Mouse (Mus musculus): Measurements from ENCODE around the gene Auts2. TPM values are rescaled to one million over a fixed set of nuclear protein-coding genes. Genes with fewer than 3 reads are reported as not detected.

Auts2 gene
- polyA plus RNA-seq, 1 experiment from 2014 or later = 0.03 TPM

- H3K4me3 ChIP-seq (ENCODE audit: inconsistent target) = no peak overlapping the region
- WGBS (ENCODE audit: missing documents) = 92% methylated on average over 12 of the region's 12 CpGs
Measured at GRCm38 (mm10) chr5:131680127-131680845, 862.9 kb downstream of the Auts2 start.

GRCm38 (mm10) chr5:131679523-131679922, 863.6 kb downstream of the Auts2 start:
- WGBS (ENCODE audit: missing documents) = 90% methylated on average over 1 of the region's 1 CpGs
- no peaks in the 10 kb centered on the region for H3K36me3 ChIP-seq (ENCODE audit: inconsistent target)
- H3K4me3 ChIP-seq (ENCODE audit: inconsistent target) = no peak overlapping the region
- no peaks in the 10 kb centered on the region for H3K79me2 ChIP-seq (ENCODE audit: inconsistent target)
- no peak overlapping the region for H3K27ac ChIP-seq

More at GRCm38 (mm10) chr5:131680127-131680845, 862.9 kb downstream of the Auts2 start:
- no peaks in the 10 kb centered on the region for H3K36me3 ChIP-seq (ENCODE audit: inconsistent target)
- no peaks in the 10 kb centered on the region for H3K79me2 ChIP-seq (ENCODE audit: inconsistent target)
- no peak overlapping the region for H3K27ac ChIP-seq

GRCm38 (mm10) chr5:131677518-131677917, 865.6 kb downstream of the Auts2 start:
- H3K4me3 ChIP-seq (ENCODE audit: inconsistent target) = no peak overlapping the region
- WGBS (ENCODE audit: missing documents) = 98% methylated on average over 5 of the region's 5 CpGs
- H3K79me2 ChIP-seq (ENCODE audit: inconsistent target) = no peaks in the 10 kb centered on the region
- H3K36me3 ChIP-seq (ENCODE audit: inconsistent target) = no peaks in the 10 kb centered on the region
- no peak overlapping the region for H3K27ac ChIP-seq

- Histone ChIP-seq H3K27ac (no peak overlapping the region), H3K36me3 (ENCODE audit: inconsistent target) (no peaks in the 10 kb centered on the region), H3K79me2 (ENCODE audit: inconsistent target) (no peaks in the 10 kb centered on the region), H3K4me3 (ENCODE audit: inconsistent target) (no peak overlapping the region)
- WGBS (ENCODE audit: missing documents) = 92% methylated on average over 4 of the region's 4 CpGs
Measured at GRCm38 (mm10) chr5:131673696-131674095, 869.4 kb downstream of the Auts2 start.

- 95% methylated on average over 8 of the region's 8 CpGs for WGBS (ENCODE audit: missing documents)
- H3K36me3 ChIP-seq (ENCODE audit: inconsistent target) = no peaks in the 10 kb centered on the region
- no peaks in the 10 kb centered on the region for H3K79me2 ChIP-seq (ENCODE audit: inconsistent target)
Measured at GRCm38 (mm10) chr5:131665068-131665467, 878.1 kb downstream of the Auts2 start.

GRCm38 (mm10) chr5:131664657-131665056, 878.5 kb downstream of the Auts2 start:
- Histone ChIP-seq H3K36me3 (ENCODE audit: inconsistent target) (no peaks in the 10 kb centered on the region), H3K79me2 (ENCODE audit: inconsistent target) (no peaks in the 10 kb centered on the region), H3K27ac (no peak overlapping the region), H3K4me3 (ENCODE audit: inconsistent target) (no peak overlapping the region)
- 93% methylated on average over 7 of the region's 7 CpGs for WGBS (ENCODE audit: missing documents)

More at GRCm38 (mm10) chr5:131665068-131665467, 878.1 kb downstream of the Auts2 start:
- no peak overlapping the region for H3K4me3 ChIP-seq (ENCODE audit: inconsistent target)
- H3K27ac ChIP-seq = no peak overlapping the region

GRCm38 (mm10) chr5:131662657-131663056, 880.5 kb downstream of the Auts2 start:
- Histone ChIP-seq H3K4me3 (ENCODE audit: inconsistent target) (no peak overlapping the region), H3K36me3 (ENCODE audit: inconsistent target) (no peaks in the 10 kb centered on the region), H3K27ac (no peak overlapping the region), H3K79me2 (ENCODE audit: inconsistent target) (no peaks in the 10 kb centered on the region)
- 97% methylated on average over 2 of the region's 2 CpGs for WGBS (ENCODE audit: missing documents)

- Histone ChIP-seq H3K79me2 (ENCODE audit: inconsistent target) (no peaks in the 10 kb centered on the region), H3K4me3 (ENCODE audit: inconsistent target) (no peak overlapping the region), H3K36me3 (ENCODE audit: inconsistent target) (no peaks in the 10 kb centered on the region), H3K27ac (no peak overlapping the region)
- WGBS (ENCODE audit: missing documents) = 94% methylated on average over 19 of the region's 19 CpGs
Measured at GRCm38 (mm10) chr5:131658822-131659515, 884.2 kb downstream of the Auts2 start.

GRCm38 (mm10) chr5:131654206-131654605, 888.9 kb downstream of the Auts2 start:
- H3K4me3 ChIP-seq (ENCODE audit: inconsistent target) = no peak overlapping the region
- no peaks in the 10 kb centered on the region for H3K36me3 ChIP-seq (ENCODE audit: inconsistent target)
- H3K79me2 ChIP-seq (ENCODE audit: inconsistent target) = no peaks in the 10 kb centered on the region
- no peak overlapping the region for H3K27ac ChIP-seq
- 84% methylated on average over 7 of the region's 7 CpGs for WGBS (ENCODE audit: missing documents)

- Histone ChIP-seq H3K4me3 (ENCODE audit: inconsistent target) (no peak overlapping the region), H3K79me2 (ENCODE audit: inconsistent target) (no peaks in the 10 kb centered on the region), H3K36me3 (ENCODE audit: inconsistent target) (no peaks in the 10 kb centered on the region), H3K27ac (no peak overlapping the region)
- WGBS (ENCODE audit: missing documents) = 85% methylated on average over 11 of the region's 11 CpGs
Measured at GRCm38 (mm10) chr5:131650381-131650891, 892.7 kb downstream of the Auts2 start.

GRCm38 (mm10) chr5:131647683-131648119, 895.4 kb downstream of the Auts2 start:
- no peaks in the 10 kb centered on the region for H3K36me3 ChIP-seq (ENCODE audit: inconsistent target)
- no peak overlapping the region for H3K4me3 ChIP-seq (ENCODE audit: inconsistent target)
- WGBS (ENCODE audit: missing documents) = 60% methylated on average over 4 of the region's 4 CpGs
- no peaks in the 10 kb centered on the region for H3K79me2 ChIP-seq (ENCODE audit: inconsistent target)
- no peak overlapping the region for H3K27ac ChIP-seq

- Histone ChIP-seq H3K36me3 (ENCODE audit: inconsistent target) (no peaks in the 10 kb centered on the region), H3K79me2 (ENCODE audit: inconsistent target) (no peaks in the 10 kb centered on the region), H3K27ac (no peak overlapping the region), H3K4me3 (ENCODE audit: inconsistent target) (no peak overlapping the region)
- 78% methylated on average over 4 of the region's 4 CpGs for WGBS (ENCODE audit: missing documents)
Measured at GRCm38 (mm10) chr5:131647104-131647682, 896.0 kb downstream of the Auts2 start.

- 90% methylated on average over 10 of the region's 10 CpGs for WGBS (ENCODE audit: missing documents)
- H3K36me3 ChIP-seq (ENCODE audit: inconsistent target) = no peaks in the 10 kb centered on the region
- no peaks in the 10 kb centered on the region for H3K79me2 ChIP-seq (ENCODE audit: inconsistent target)
- no peak overlapping the region for H3K4me3 ChIP-seq (ENCODE audit: inconsistent target)
- H3K27ac ChIP-seq = no peak overlapping the region
Measured at GRCm38 (mm10) chr5:131646192-131646775, 896.9 kb downstream of the Auts2 start.

GRCm38 (mm10) chr5:131645341-131646191, 897.6 kb downstream of the Auts2 start:
- H3K36me3 ChIP-seq (ENCODE audit: inconsistent target) = no peaks in the 10 kb centered on the region
- H3K79me2 ChIP-seq (ENCODE audit: inconsistent target) = no peaks in the 10 kb centered on the region
- no peak overlapping the region for H3K27ac ChIP-seq
- no peak overlapping the region for H3K4me3 ChIP-seq (ENCODE audit: inconsistent target)
- 95% methylated on average over 18 of the region's 18 CpGs for WGBS (ENCODE audit: missing documents)
